Mouse (Mus musculus) left cerebral cortex, adult 2 months (tissue): ENCODE measurements around the gene Ptprf. TPM values are rescaled to one million over a fixed set of nuclear protein-coding genes. Genes with fewer than 3 reads are reported as not detected.

Experiments
- DNase-seq, 2 experiments: peaks; one replicate each; pipeline ENCODE4 v3.0.0; 2021 to 2022; ENCODE audit warnings: low spot score in 2 of 2, mixed read lengths in 1 of 2; ENCODE audit errors: extremely low spot score in 1 of 2
- H3K27ac ChIP-seq: fragments of 200-600 bp; 2 replicates; pipeline ENCODE4 v1.8.1; 2022
- H3K4me3 ChIP-seq: fragments of 200-600 bp; 2 replicates; pipeline ENCODE4 v1.8.1; 2022
- CTCF ChIP-seq: fragments of 200-600 bp; IDR thresholded peaks from 2 replicates; pipeline ENCODE4 v1.8.1; 2022; ENCODE audit warnings: antibody characterized with exemption, mild to moderate bottlenecking, moderate library complexity
- intact Hi-C: fragments of 180-260 bp; cut with DNase I; formaldehyde crosslinking; loops from one replicate; pipeline ENCODE4 v1.15.1; 2025
- total RNA-seq, 2 experiments: library from RNA; stranded (reverse); gene quantifications; 2 replicates each; pipeline ENCODE4 v1.2.3; 2021

The Ptprf gene
- total RNA-seq, 2 experiments from 2014 or later, result 118 to 119 TPM

GRCm38 (mm10) chr4:118304984-118305383 lies 13.8 kb upstream of the Ptprf start:
- no peak for DNase-seq
- H3K27ac ChIP-seq, result no peak overlapping the region
- no peak overlapping the region for H3K4me3 ChIP-seq
- intact Hi-C loops, result no loop called here
- TF ChIP-seq CTCF, result no peak

DNA sequence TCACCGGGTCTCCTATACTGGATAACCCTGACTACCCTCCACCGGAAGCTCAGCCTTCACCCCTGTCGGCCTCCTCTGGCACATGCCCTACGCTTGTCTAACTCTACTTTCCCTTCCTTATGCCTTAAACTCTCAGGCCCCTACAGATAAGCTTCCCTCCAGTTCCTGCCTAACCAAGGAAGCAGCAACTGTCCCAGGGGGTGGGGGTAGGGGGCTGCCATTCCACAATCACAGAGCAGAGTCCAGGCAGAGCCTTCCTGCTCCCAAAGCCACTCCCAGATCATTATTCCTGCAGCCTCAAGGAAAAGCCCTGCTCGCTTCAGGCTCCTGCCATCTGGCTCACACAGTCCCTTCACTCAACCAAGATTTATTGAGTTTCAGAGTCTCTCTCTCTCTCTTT lies 6.6 kb upstream of the Ptprf start:
- intact Hi-C loops, result loop anchor here (10.0 kb wide), 1 partner anchor 593 kb away; no protein-coding TSS in a partner anchor
- DNase-seq, result no peak
- no peak for TF ChIP-seq CTCF
- H3K4me3 ChIP-seq, result no peak overlapping the region
- no peak overlapping the region for H3K27ac ChIP-seq

DNA sequence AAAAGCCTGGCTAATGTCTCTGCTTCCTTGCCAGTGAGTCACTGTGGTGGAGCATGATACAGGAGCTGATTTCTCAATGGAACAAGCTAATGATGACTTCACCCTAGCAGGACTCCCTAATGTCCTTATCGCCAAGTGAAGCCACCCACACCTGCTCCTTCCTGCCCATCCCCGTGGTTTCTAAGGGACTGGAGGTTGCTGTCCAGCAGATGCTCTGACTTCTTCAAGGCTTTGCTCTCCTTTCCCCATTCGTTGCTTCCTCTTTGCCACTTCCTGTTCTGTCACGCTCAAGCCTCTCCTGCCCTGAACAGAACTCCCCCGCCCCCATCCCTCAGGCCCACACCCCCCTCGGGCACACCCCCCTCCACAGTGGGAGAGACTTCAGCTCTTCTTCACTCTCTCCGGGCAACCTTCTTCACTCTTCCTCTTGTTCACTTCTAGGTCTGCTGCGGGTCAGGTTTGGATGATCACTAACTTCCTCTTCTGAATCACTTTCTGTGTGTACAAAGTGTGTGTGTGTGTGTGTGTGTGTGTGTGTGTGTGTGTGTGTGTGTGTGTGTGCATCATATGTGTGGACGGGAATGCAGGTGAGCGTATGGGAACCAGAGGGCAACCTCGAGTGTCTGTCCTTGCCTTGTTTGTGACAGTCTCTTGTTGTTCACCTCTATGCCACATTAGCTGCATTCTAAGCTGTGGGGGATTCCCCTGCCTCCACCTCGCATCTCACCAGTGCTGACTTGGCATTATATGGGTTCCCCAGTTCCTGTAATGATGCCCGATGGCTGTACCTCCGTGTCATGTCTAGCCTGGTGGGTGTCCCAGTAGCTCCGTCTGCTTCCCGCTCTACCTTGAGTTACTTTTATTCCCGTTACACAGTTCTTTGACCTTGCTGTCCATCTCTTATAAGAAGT lies 4.7 kb upstream of the Ptprf start:
- no peak for DNase-seq
- intact Hi-C loops, result loop anchor here (10.0 kb wide), 1 partner anchor 591 kb away; no protein-coding TSS in a partner anchor
- no peak for TF ChIP-seq CTCF
- no peak overlapping the region for H3K27ac ChIP-seq
- H3K4me3 ChIP-seq, result no peak overlapping the region

DNA sequence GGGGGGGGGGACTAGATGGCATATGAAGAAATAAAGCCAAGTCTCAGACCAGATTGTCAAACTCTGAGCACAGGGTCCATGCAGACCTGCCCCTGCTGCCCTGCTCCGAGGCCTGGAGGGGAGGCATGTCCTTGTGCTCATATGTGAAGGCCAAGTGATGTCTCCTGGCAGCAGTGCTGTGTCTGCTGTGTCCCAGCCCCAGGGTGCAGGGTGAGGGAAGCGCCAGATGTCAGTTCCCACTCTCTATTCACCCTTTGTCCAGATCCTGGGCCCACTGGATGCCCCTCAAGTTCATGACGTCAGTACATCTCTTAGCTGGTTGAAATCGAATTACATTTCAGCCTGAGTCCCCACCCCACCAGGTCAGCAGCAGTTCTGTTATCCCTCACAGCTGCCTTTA lies 3.6 kb upstream of the Ptprf start:
- Histone ChIP-seq H3K4me3 (no peak overlapping the region), H3K27ac (no peak overlapping the region)
- intact Hi-C loops, result loop anchor here (5.0 to 10.0 kb wide), 4 partner anchors 148 to 590 kb away; partner anchors contain the start of gene Artn
- no peak for TF ChIP-seq CTCF
- DNase-seq, result no peak

DNA sequence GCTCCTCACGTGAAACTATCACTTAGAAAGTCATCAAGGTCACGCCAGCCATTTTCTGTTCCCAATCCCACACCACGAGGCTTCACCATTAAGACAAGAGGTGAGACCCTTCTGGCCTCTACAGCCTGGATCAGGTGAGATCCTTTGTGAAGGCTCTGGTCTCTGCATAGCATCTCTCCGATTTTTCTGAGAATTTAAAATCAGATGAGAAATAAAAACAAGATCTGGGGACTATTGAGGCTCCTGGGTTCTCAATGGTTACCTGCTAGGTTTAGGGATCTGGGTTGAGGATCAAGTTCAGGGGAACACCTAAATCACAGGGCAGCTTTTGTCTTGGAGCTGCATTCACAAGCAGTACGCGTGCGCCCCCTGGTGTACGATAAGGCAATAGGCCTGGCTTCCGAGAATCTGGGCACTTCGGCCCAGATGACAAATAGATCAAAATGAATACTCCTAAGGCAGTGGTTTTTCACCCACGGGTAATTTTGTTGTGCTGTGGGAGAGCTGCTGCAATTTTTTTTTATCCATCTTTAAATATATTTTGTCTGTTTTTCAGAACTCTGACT lies 1.6 kb upstream of the Ptprf start:
- intact Hi-C loops, result loop anchor here (1.0 to 10.0 kb wide), 6 partner anchors 77 to 588 kb away; partner anchors contain the start of gene Artn
- no peak; the same call in none of the 2 replicates for TF ChIP-seq CTCF
- H3K4me3 ChIP-seq, result no peak overlapping the region
- no peak overlapping the region for H3K27ac ChIP-seq
- DNase-seq, result peak; percentile 76 to 81

DNA sequence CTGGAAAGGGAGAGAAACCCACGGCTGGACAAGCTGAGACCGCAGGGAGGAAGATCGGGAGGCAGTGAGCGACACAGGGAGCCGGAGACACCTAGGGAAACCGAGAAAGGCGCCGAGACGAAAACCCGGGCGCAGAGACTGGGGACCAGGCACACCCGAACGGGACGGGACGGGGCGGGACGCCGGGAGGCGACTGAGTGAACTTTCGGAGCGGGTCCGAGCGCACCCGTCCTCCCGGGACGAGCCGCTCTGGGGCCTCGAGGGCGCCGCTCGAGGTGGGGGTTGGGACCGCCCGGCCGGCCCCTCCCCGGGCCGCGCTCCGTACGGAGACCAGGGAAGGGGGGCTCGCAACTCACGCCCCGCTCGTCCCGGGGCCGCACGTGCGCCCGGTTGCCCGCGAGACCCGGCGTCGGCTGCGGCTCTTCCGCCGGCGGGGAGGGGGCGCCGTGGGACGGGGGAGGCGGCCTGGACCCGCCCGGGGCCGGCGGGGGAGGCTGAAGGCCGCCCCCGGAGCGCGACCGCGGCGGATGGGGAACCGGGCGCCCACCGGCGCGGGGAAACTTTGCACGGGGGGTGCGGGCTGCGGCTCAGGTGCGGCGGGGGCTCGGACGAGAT lies 682 bp downstream of the Ptprf start:
- TF ChIP-seq CTCF, result no peak; the same call in 1 of the 2 replicates
- peak; percentile 26 to 37 for DNase-seq
- intact Hi-C loops, result loop anchor here (1.0 to 10.0 kb wide), 6 partner anchors 30 to 586 kb away; partner anchors contain the start of gene Artn
- Histone ChIP-seq H3K4me3 (peak overlapping the region; percentile 70), H3K27ac (peak overlapping the region; percentile 47)

- peak overlapping the region; percentile 47; the same call in 1 of the 2 replicates for H3K27ac ChIP-seq
- no peak for TF ChIP-seq CTCF
- no peak for DNase-seq
- peak overlapping the region; percentile 70 for H3K4me3 ChIP-seq
- intact Hi-C loops, result loop anchor here (1.0 to 10.0 kb wide), 6 partner anchors 29 to 585 kb away; partner anchors contain the start of gene Artn
These were observed 1.2 kb downstream of the Ptprf start for GRCm38 (mm10) chr4:118289960-118290415.

GRCm38 (mm10) chr4:118289266-118289665 lies 1.9 kb downstream of the Ptprf start:
- TF ChIP-seq CTCF, result no peak
- intact Hi-C loops, result no loop called here
- H3K4me3 ChIP-seq, result peak overlapping the region; percentile 70
- H3K27ac ChIP-seq, result no peak overlapping the region
- no peak for DNase-seq

- Histone ChIP-seq H3K4me3 (no peak overlapping the region), H3K27ac (no peak overlapping the region)
- TF ChIP-seq CTCF, result no peak
- intact Hi-C loops, result no loop called here
- no peak for DNase-seq
These were observed 2.7 kb downstream of the Ptprf start for GRCm38 (mm10) chr4:118288531-118288930.

- Histone ChIP-seq H3K4me3 (no peak overlapping the region), H3K27ac (no peak overlapping the region)
- no peak for DNase-seq
- intact Hi-C loops, result no loop called here
- no peak for TF ChIP-seq CTCF
These were observed 5.0 kb downstream of the Ptprf start for GRCm38 (mm10) chr4:118286202-118286601.

DNA sequence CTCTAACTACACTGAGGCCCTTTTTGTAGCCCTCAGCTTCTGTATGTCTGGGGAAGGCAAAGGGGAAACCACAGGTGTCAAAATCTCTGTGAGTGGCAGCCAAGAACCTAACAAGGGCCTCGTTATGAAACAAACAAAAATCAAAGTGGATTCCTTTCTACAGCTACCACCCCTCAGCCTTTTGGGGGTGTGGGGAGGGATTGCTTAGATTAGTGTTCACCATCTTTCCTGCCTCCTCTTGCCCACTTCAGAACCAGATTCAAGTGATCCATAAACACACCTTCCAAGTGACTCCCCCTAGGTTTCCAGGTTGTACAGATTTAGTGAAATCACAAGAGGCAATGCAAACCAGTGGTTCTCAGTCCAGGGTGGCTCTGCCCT lies 9.0 kb downstream of the Ptprf start:
- intact Hi-C loops, result no loop called here
- TF ChIP-seq CTCF, result no peak
- no peak overlapping the region for H3K27ac ChIP-seq
- DNase-seq, result no peak
- no peak overlapping the region for H3K4me3 ChIP-seq
